Mouse (Mus musculus): Measurements from ENCODE around the gene Gm20388. TPM values are rescaled to one million over a fixed set of nuclear protein-coding genes. Genes with fewer than 3 reads are reported as not detected.

The Gm20388 gene
- polyA plus RNA-seq, 1 experiment from 2014 or later, result not detected

DNA sequence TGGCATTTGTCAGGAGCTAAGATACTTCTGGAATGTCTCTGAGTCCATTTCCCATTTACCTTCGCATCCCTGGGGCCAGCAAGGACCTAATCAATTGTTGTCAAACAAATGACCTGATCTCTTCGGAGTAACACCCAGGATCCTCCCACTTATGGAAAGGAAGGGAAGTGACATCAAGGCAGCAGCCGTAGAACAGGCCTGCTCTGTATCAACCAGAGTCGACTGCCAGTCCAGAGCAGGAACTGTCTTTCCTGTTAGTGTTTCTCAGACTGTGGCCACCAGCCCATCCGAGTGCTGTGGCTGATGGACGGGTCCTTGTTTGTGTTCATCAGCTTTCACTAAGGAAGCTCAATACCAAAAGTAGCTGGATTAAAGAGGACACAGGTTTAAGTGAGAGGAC lies 213.6 kb downstream of the Gm20388 start:
- Histone ChIP-seq H3K4me3 (ENCODE audit: low read length) (no peak overlapping the region), H3K27ac (ENCODE audit: low read length) (peak overlapping the region; percentile 47), H3K36me3 (ENCODE audit: control insufficient read depth, insufficient read depth, low read length) (no peaks in the 10 kb centered on the region), H3K4me2 (ENCODE audit: low read depth, low read length) (no peak overlapping the region), H3K27me3 (ENCODE audit: control insufficient read depth, insufficient read depth, low read depth, low read length) (no peaks in the 10 kb centered on the region), H3K9ac (ENCODE audit: low read length) (no peak overlapping the region; the same call in 1 of the 2 replicates), H3K9me3 (ENCODE audit: control insufficient read depth, low read length) (no peaks in the 10 kb centered on the region), H3K4me1 (replicated peaks; ENCODE audit: control insufficient read depth, insufficient read depth, low read length) (peaks cover 11% of the 10 kb centered on the region)
- WGBS, result 21% methylated on average over 6 of the region's 6 CpGs
- ATAC-seq (ENCODE audit: low read depth), result no peak

- no peaks in the 10 kb centered on the region for H3K36me3 ChIP-seq (ENCODE audit: control insufficient read depth, insufficient read depth, low read length)
- no peak for ATAC-seq (ENCODE audit: low read depth)
- H3K4me2 ChIP-seq (ENCODE audit: low read depth, low read length), result no peak overlapping the region
- peak overlapping the region; percentile 47 for H3K27ac ChIP-seq (ENCODE audit: low read length)
- WGBS, result 52% methylated on average over 7 of the region's 7 CpGs
- no peaks in the 10 kb centered on the region for H3K27me3 ChIP-seq (ENCODE audit: control insufficient read depth, insufficient read depth, low read depth, low read length)
- no peak overlapping the region for H3K4me3 ChIP-seq (ENCODE audit: low read length)
- H3K4me1 ChIP-seq (replicated peaks; ENCODE audit: control insufficient read depth, insufficient read depth, low read length), result peaks cover 13% of the 10 kb centered on the region
- no peak overlapping the region for H3K9ac ChIP-seq (ENCODE audit: low read length)
- no peaks in the 10 kb centered on the region for H3K9me3 ChIP-seq (ENCODE audit: control insufficient read depth, low read length)
These were observed 214.3 kb downstream of the Gm20388 start for GRCm38 (mm10) chr8:120124836-120125389.

- H3K9me3 ChIP-seq (ENCODE audit: control insufficient read depth, low read length), result no peaks in the 10 kb centered on the region
- H3K4me1 ChIP-seq (replicated peaks; ENCODE audit: control insufficient read depth, insufficient read depth, low read length), result peaks cover 13% of the 10 kb centered on the region
- peak overlapping the region; percentile 5; the same call in 1 of the 2 replicates for H3K4me2 ChIP-seq (ENCODE audit: low read depth, low read length)
- no peak overlapping the region for H3K9ac ChIP-seq (ENCODE audit: low read length)
- WGBS, result 16% methylated on average over 14 of the region's 14 CpGs
- no peak overlapping the region for H3K4me3 ChIP-seq (ENCODE audit: low read length)
- no peaks in the 10 kb centered on the region for H3K36me3 ChIP-seq (ENCODE audit: control insufficient read depth, insufficient read depth, low read length)
- H3K27ac ChIP-seq (ENCODE audit: low read length), result peak overlapping the region; percentile 80
- ATAC-seq (ENCODE audit: low read depth), result peak; percentile 81
- H3K27me3 ChIP-seq (ENCODE audit: control insufficient read depth, insufficient read depth, low read depth, low read length), result no peaks in the 10 kb centered on the region
These were observed 215.9 kb downstream of the Gm20388 start for GRCm38 (mm10) chr8:120126357-120127161.

DNA sequence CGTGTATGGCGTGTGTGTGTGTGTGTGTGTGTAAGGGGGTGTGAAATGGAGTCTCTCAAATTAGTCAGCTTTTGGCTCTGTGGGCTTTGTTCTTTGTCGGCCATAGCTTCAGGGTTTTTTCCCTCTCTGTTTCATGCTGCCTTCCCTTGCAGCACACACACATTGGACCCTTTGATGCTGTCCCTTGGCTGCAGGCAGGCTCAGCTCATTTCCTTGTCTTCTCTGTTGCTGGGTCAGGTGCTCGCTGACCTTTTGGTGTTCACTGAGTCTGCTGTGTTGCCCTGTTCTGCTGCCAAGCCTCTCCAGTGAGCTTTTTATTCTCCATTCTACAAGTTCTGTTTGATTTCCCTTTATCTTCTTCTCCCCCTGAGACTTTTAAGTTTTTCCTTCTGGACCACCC lies 218.9 kb downstream of the Gm20388 start:
- Histone ChIP-seq H3K4me2 (ENCODE audit: low read depth, low read length) (no peak overlapping the region), H3K9ac (ENCODE audit: low read length) (no peak overlapping the region), H3K4me1 (replicated peaks; ENCODE audit: control insufficient read depth, insufficient read depth, low read length) (peaks cover 13% of the 10 kb centered on the region), H3K27ac (ENCODE audit: low read length) (no peak overlapping the region), H3K4me3 (ENCODE audit: low read length) (no peak overlapping the region), H3K36me3 (ENCODE audit: control insufficient read depth, insufficient read depth, low read length) (no peaks in the 10 kb centered on the region), H3K27me3 (ENCODE audit: control insufficient read depth, insufficient read depth, low read depth, low read length) (no peaks in the 10 kb centered on the region), H3K9me3 (ENCODE audit: control insufficient read depth, low read length) (no peaks in the 10 kb centered on the region)
- WGBS, result 67% methylated on average over 4 of the region's 4 CpGs
- ATAC-seq (ENCODE audit: low read depth), result no peak

GRCm38 (mm10) chr8:120131158-120131557 lies 220.5 kb downstream of the Gm20388 start:
- WGBS, result 76% methylated on average over 8 of the region's 8 CpGs
- H3K27ac ChIP-seq (ENCODE audit: low read length), result no peak overlapping the region
- no peak overlapping the region for H3K4me2 ChIP-seq (ENCODE audit: low read depth, low read length)
- no peaks in the 10 kb centered on the region for H3K36me3 ChIP-seq (ENCODE audit: control insufficient read depth, insufficient read depth, low read length)
- H3K27me3 ChIP-seq (ENCODE audit: control insufficient read depth, insufficient read depth, low read depth, low read length), result no peaks in the 10 kb centered on the region
- H3K4me3 ChIP-seq (ENCODE audit: low read length), result no peak overlapping the region
- no peak overlapping the region for H3K9ac ChIP-seq (ENCODE audit: low read length)
- peaks cover 8% of the 10 kb centered on the region; the same call in 1 of the 2 replicates for H3K4me1 ChIP-seq (replicated peaks; ENCODE audit: control insufficient read depth, insufficient read depth, low read length)
- no peak for ATAC-seq (ENCODE audit: low read depth)
- H3K9me3 ChIP-seq (ENCODE audit: control insufficient read depth, low read length), result no peaks in the 10 kb centered on the region

- no peak overlapping the region for H3K9ac ChIP-seq (ENCODE audit: low read length)
- no peaks in the 10 kb centered on the region for H3K9me3 ChIP-seq (ENCODE audit: control insufficient read depth, low read length)
- no peaks in the 10 kb centered on the region for H3K36me3 ChIP-seq (ENCODE audit: control insufficient read depth, insufficient read depth, low read length)
- H3K27ac ChIP-seq (ENCODE audit: low read length), result no peak overlapping the region
- no peak for ATAC-seq (ENCODE audit: low read depth)
- H3K27me3 ChIP-seq (ENCODE audit: control insufficient read depth, insufficient read depth, low read depth, low read length), result peaks cover 6% of the 10 kb centered on the region
- no peak overlapping the region for H3K4me2 ChIP-seq (ENCODE audit: low read depth, low read length)
- H3K4me1 ChIP-seq (replicated peaks; ENCODE audit: control insufficient read depth, insufficient read depth, low read length), result peaks cover 3% of the 10 kb centered on the region; the same call in 1 of the 2 replicates
- WGBS, result 72% methylated on average over 7 of the region's 7 CpGs
- no peak overlapping the region for H3K4me3 ChIP-seq (ENCODE audit: low read length)
These were observed 222.5 kb downstream of the Gm20388 start for GRCm38 (mm10) chr8:120133169-120133568.

DNA sequence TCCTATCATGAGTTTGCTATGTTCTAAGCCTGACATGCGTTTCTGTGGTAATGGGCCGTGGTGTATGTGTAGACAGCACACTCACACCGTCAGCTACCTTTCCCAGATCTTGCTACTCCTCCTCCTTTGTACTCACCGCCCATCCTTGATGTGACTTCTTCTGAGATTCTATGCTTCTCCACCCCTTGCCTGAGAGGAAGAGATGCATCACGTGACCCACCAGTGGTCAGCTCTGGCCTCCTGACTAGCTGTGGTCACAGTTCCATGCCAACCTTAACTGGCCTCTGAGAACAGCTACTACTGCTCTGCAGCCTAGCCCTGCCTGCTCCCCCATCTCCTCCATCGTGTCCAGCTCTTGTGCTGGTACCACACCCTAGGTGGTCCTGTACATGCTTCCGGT lies 225.0 kb downstream of the Gm20388 start:
- Histone ChIP-seq H3K27ac (ENCODE audit: low read length) (no peak overlapping the region), H3K4me3 (ENCODE audit: low read length) (no peak overlapping the region), H3K4me1 (replicated peaks; ENCODE audit: control insufficient read depth, insufficient read depth, low read length) (peaks cover 6% of the 10 kb centered on the region; the same call in 1 of the 2 replicates), H3K9me3 (ENCODE audit: control insufficient read depth, low read length) (no peaks in the 10 kb centered on the region), H3K4me2 (ENCODE audit: low read depth, low read length) (no peak overlapping the region), H3K36me3 (ENCODE audit: control insufficient read depth, insufficient read depth, low read length) (no peaks in the 10 kb centered on the region), H3K27me3 (ENCODE audit: control insufficient read depth, insufficient read depth, low read depth, low read length) (peaks cover 16% of the 10 kb centered on the region), H3K9ac (ENCODE audit: low read length) (no peak overlapping the region)
- ATAC-seq (ENCODE audit: low read depth), result no peak
- 82% methylated on average over 7 of the region's 7 CpGs for WGBS

DNA sequence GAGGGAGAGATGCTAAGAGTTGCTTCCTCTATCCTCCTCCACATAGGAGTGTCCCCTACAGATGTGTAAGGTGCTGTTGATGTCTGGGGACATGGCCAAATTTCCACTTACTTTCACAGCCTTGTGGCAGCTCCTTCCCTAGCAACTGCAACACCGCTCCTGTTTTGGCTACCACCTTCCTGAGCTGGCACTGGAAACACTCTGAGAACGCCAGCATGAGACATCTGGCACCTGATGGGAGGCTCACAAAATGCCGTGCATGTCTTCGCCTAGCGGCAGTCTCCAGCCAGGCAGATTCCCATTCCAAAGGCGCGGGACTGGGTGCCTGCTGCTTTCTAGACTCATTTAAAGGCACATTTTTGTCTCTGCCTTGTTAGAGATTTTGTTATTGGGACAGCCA lies 226.0 kb downstream of the Gm20388 start:
- H3K9me3 ChIP-seq (ENCODE audit: control insufficient read depth, low read length), result no peaks in the 10 kb centered on the region
- H3K27me3 ChIP-seq (ENCODE audit: control insufficient read depth, insufficient read depth, low read depth, low read length), result peaks cover 16% of the 10 kb centered on the region
- H3K9ac ChIP-seq (ENCODE audit: low read length), result no peak overlapping the region
- 54% methylated on average over 7 of the region's 7 CpGs for WGBS
- H3K4me1 ChIP-seq (replicated peaks; ENCODE audit: control insufficient read depth, insufficient read depth, low read length), result peaks cover 12% of the 10 kb centered on the region; the same call in 1 of the 2 replicates
- H3K27ac ChIP-seq (ENCODE audit: low read length), result no peak overlapping the region
- H3K36me3 ChIP-seq (ENCODE audit: control insufficient read depth, insufficient read depth, low read length), result no peaks in the 10 kb centered on the region
- no peak overlapping the region for H3K4me3 ChIP-seq (ENCODE audit: low read length)
- no peak for ATAC-seq (ENCODE audit: low read depth)
- no peak overlapping the region for H3K4me2 ChIP-seq (ENCODE audit: low read depth, low read length)

- Histone ChIP-seq H3K9ac (ENCODE audit: low read length) (no peak overlapping the region), H3K4me3 (ENCODE audit: low read length) (no peak overlapping the region), H3K4me2 (ENCODE audit: low read depth, low read length) (no peak overlapping the region), H3K9me3 (ENCODE audit: control insufficient read depth, low read length) (no peaks in the 10 kb centered on the region), H3K27me3 (ENCODE audit: control insufficient read depth, insufficient read depth, low read depth, low read length) (peaks cover 20% of the 10 kb centered on the region), H3K4me1 (replicated peaks; ENCODE audit: control insufficient read depth, insufficient read depth, low read length) (peaks cover 12% of the 10 kb centered on the region; the same call in 1 of the 2 replicates), H3K36me3 (ENCODE audit: control insufficient read depth, insufficient read depth, low read length) (no peaks in the 10 kb centered on the region), H3K27ac (ENCODE audit: low read length) (no peak overlapping the region)
- 82% methylated on average over 2 of the region's 2 CpGs for WGBS
- no peak for ATAC-seq (ENCODE audit: low read depth)
These were observed 228.3 kb downstream of the Gm20388 start for GRCm38 (mm10) chr8:120138958-120139357.
